Mouse (Mus musculus) left cerebral cortex, postnatal 25 days (tissue): Measurements from ENCODE around the gene Fnbp1l. TPM values are rescaled to one million over a fixed set of nuclear protein-coding genes. Genes with fewer than 3 reads are reported as not detected.

ENCODE experiments used
- DNase-seq, 2 experiments: peaks; one replicate each; pipeline ENCODE4 v3.0.0; 2022; ENCODE audit warnings: low spot score in 2 of 2, mixed read lengths in 1 of 2
- intact Hi-C: fragments of 180-260 bp; cut with DNase I; formaldehyde crosslinking; loops from one replicate; pipeline ENCODE4 v1.15.1; 2025
- total RNA-seq, 2 experiments: library from RNA; stranded (reverse); gene quantifications; 2 replicates each; pipeline ENCODE4 v1.2.3; 2021

Fnbp1l gene
- total RNA-seq, 2 experiments from 2014 or later, result 110 to 118 TPM

- intact Hi-C loops, result no loop called here
These were observed 7.0 kb downstream of the Fnbp1l start for GRCm38 (mm10) chr3:122612537-122612936.

DNA sequence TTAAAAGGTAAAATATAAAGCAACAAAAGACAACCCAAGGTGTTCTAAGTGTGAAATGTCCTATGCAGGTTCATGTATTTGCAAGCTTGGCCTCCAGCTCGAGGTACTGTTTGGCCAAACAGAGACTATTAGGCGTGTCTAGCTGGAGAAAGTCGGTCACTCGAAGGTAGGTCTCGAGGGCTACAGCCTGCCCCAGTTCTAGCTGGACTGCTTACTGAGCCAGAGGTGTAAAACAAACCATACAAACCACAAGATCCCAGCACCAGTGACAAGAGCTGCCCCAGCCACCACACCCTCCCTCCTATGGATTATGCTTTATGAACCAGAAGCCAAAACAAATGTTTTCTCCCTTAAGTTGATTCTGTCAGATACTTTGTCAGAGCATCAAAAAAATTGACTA is 7.8 kb downstream of the Fnbp1l start:
- intact Hi-C loops, result no loop called here
- DNase-seq, result no peak

More at GRCm38 (mm10) chr3:122612537-122612936, 7.0 kb downstream of the Fnbp1l start:
- no peak for DNase-seq

DNA sequence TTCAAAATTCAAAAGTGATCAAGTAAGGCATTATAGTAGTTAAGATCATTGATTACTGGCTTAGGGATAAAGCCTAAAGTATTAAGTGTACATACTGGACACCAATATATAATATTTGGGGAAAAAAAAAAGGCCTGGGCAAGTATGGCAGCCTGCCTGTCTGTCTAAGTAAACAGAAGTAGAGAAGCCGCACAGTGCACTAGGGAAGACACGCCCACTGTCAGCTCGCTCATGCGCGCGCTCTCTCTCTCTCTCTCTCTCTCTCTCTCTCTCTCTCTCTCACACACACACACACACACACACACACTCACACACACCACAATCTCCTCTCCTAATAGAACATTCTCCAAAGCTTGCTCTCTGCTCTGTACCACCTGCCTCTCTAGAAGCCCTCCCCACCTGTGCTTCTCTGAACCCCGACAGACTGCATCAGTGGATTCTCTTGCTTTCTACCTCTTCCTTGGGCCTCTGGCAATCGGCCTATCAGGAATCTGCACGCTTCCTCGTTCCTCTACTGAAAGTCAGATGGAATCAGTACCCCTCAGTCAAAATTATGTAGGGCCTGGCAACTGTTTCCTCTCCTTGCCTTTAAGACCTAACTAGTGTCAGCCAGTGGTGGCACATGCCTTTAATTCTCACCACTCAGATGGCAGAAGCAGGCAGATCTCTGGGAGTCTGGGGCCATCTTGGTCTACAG is 13.3 kb downstream of the Fnbp1l start:
- intact Hi-C loops, result no loop called here
- DNase-seq, result no peak

DNA sequence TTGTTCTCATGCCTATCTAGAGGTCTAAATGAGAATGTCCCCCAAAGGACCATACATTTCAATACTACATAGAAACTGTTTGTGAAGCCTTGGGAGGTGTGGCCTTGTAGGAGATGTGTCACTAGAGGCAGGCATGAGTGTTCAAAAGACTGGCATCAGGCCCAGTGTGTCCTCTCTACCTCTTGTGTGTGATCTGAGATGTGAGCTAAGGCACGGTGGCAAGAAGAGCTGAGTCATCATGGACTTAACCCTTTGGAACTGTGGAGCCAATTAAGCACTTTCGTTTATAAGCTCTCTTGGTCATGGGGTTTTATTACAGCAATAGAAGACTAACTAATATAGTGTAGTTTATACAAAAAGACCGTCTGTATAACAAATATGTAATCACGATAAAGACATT is 16.3 kb downstream of the Fnbp1l start:
- DNase-seq, result no peak
- intact Hi-C loops, result no loop called here

DNA sequence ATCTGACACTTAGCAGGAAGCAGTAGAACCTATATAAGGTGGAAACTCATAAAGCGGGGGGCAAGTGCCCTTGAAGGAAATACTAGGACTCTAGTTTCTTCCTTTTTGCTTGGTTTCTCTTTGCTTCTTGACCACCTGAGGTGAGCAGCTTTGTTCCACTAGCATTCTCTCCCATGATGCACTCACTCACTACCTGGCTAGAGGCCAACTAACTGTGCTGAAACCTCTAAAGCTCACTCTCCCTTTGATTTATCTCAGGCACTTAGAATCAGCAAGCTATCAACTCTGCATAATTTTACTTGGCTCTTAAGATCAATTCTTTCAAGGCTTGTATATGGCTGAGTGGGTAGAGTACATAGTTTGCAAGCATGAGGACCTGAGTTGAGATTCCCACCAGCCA is 17.1 kb downstream of the Fnbp1l start:
- no peak for DNase-seq
- intact Hi-C loops, result no loop called here

- DNase-seq, result no peak
These were observed 20.2 kb downstream of the Fnbp1l start for GRCm38 (mm10) chr3:122599291-122599690.

DNA sequence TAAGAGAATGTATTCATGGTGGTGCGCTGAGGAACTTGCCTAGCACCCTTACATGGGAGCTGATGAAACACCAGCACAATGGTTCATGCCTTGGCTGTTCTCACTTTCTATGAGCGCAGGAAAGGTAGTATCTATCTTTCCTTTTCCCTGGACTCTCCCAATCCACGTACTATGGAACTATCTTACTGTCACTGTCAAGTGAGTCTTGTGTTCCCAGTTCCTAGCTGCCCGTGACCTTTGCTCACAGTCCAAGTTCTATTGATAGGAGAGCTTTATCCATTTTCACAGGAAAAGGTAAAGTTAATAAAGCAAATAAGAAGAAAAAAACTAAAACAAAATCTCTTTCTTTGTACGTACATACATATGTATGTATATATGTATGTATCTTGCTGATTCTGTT is 28.7 kb downstream of the Fnbp1l start:
- no peak for DNase-seq
- intact Hi-C loops, result no loop called here

More at GRCm38 (mm10) chr3:122599291-122599690, 20.2 kb downstream of the Fnbp1l start:
- intact Hi-C loops, result loop anchor here (5.0 kb wide), 1 partner anchor 1498 kb away; no protein-coding TSS in a partner anchor

DNA sequence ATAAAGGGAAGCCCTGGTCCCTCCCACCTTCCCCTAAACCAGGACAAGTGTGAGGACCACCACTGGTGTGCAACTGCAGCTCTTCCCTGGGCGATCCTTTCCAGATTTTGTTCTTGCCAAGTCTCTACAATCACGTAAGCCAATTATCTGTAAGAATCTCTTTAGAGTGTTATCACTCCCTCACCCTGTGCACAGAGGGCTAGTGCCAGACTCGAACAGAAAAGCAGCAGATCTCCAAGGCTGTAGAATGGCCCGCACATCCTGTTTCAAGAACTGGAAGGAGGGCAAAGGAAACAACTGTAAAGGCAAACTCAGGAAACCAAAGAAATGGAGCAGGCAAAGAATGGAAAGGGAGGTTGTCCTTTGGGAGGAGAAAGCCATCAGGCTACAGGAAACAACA is 29.2 kb downstream of the Fnbp1l start:
- intact Hi-C loops, result no loop called here
- DNase-seq, result no peak

GRCm38 (mm10) chr3:122586918-122587641 is 32.4 kb downstream of the Fnbp1l start:
- intact Hi-C loops, result no loop called here
- no peak for DNase-seq

GRCm38 (mm10) chr3:122577360-122577759 is 42.2 kb downstream of the Fnbp1l start:
- no peak for DNase-seq
- intact Hi-C loops, result no loop called here

- DNase-seq, result peak in 1 of 2 experiments; percentile 28
- intact Hi-C loops, result no loop called here
These were observed 44.6 kb downstream of the Fnbp1l start for GRCm38 (mm10) chr3:122574921-122575320.

GRCm38 (mm10) chr3:122573426-122574286 is 45.9 kb downstream of the Fnbp1l start:
- DNase-seq, result peak; percentile 44 to 82
- intact Hi-C loops, result no loop called here

DNA sequence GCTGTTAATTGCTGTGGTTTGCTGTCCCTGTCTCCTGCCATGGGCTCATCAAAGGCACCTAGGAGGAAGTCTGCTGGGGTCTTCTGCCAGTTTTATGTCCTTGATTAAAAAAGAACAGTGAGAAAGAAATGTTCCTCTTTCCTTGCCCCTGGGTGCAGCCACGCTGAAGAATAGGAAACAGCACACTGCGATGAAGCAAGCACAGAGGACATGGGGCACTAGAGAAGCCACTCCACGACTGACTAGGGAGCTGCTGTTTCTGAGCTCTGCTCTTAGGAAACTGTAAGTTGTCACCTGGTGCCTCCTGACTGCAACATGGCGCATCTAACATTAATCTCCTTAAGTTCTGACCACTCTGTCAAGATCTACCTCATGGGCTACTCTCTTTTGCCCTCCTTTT is 53.0 kb downstream of the Fnbp1l start:
- intact Hi-C loops, result no loop called here
- no peak for DNase-seq

- intact Hi-C loops, result no loop called here
- DNase-seq, result no peak
These were observed 53.4 kb downstream of the Fnbp1l start for GRCm38 (mm10) chr3:122566112-122566511.

DNA sequence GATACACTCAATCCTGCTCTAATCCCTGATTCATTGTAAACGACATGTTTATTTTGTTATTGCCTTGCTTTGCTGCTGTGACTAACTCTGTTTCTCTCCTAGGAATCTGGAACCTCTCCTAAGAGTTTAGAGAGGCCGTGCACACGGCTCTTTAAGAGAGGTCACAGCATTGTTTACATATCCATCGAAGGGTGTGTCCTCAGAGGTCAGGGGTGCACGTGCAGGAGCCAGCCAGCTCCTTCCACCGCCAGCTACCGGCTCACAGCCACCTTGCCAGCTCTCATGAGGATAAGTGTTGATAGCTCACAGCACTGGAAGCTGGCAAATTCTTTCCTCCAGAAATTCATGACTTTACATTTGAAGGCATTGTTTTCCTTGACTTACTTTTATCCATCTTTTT is 54.2 kb downstream of the Fnbp1l start:
- intact Hi-C loops, result no loop called here
- no peak for DNase-seq

DNA sequence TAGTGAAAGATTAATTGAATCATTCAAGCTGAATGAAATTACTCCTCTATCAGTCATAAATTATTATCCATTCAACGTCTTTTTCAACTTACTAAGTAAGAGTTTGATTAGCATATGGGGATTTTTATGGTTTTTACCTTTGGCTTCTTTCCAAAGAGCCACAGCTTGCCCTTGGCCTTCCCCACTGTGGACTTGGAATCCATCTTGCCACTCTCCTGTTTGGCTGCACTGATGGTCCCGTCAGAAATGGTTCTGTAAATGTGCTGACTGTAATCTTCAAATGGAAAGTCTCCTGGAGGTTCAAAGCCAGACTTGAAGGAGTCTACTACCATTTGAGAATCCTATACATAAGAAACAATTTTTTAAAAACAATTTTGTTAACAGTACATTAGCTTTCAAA is 61.7 kb downstream of the Fnbp1l start:
- DNase-seq, result no peak

GRCm38 (mm10) chr3:122551174-122551573 is 68.3 kb downstream of the Fnbp1l start:
- no peak for DNase-seq
- intact Hi-C loops, result no loop called here

More for the DNA sequence above, 61.7 kb downstream of the Fnbp1l start:
- intact Hi-C loops, result no loop called here

GRCm38 (mm10) chr3:122547469-122547868 is 72.0 kb downstream of the Fnbp1l start:
- intact Hi-C loops, result no loop called here
- DNase-seq, result peak in 1 of 2 experiments; percentile 48

- intact Hi-C loops, result no loop called here
- no peak for DNase-seq
These were observed 74.2 kb downstream of the Fnbp1l start for GRCm38 (mm10) chr3:122545346-122545745.

- no peak for DNase-seq
- intact Hi-C loops, result no loop called here
These were observed 78.6 kb downstream of the Fnbp1l start for GRCm38 (mm10) chr3:122540918-122541317.
